Mouse (Mus musculus) intestine, embryonic 15.5 days (tissue): ENCODE results near the gene Usp31. TPM values are rescaled to one million over a fixed set of nuclear protein-coding genes. Genes with fewer than 3 reads are reported as not detected.

Experiments
- ATAC-seq: fragments of 200-750 bp; cut with Nextera tagmentation; 2 replicates; pipeline ENCODE4 v1.8.0; 2017; ENCODE audit warnings: moderate TSS enrichment, moderate library complexity
- H3K27ac ChIP-seq: fragments of 300-500 bp; sonication (generic); 2 replicates; pipeline ENCODE4 v1.5.1; 2015; ENCODE audit warnings: mild to moderate bottlenecking, inconsistent platforms
- H3K27me3 ChIP-seq: fragments of 300-500 bp; sonication (generic); replicated peaks from 2 replicates; pipeline ENCODE4 v1.6.1; 2015; ENCODE audit warnings: inconsistent platforms
- H3K36me3 ChIP-seq: fragments of 300-500 bp; sonication (generic); 2 replicates; pipeline ENCODE4 v1.6.1; 2015; ENCODE audit warnings: inconsistent platforms
- H3K4me1 ChIP-seq: fragments of 300-500 bp; sonication (generic); replicated peaks from 2 replicates; pipeline ENCODE4 v1.6.1; 2015; ENCODE audit warnings: inconsistent platforms
- H3K4me2 ChIP-seq: fragments of 300-500 bp; sonication (generic); replicated peaks from 2 replicates; pipeline ENCODE4 v1.6.1; 2015; ENCODE audit warnings: mild to moderate bottlenecking, inconsistent platforms
- H3K4me3 ChIP-seq: fragments of 300-500 bp; sonication (generic); replicated peaks from 2 replicates; pipeline ENCODE4 v1.5.1; 2015; ENCODE audit warnings: inconsistent platforms
- H3K9ac ChIP-seq: fragments of 300-500 bp; sonication (generic); 2 replicates; pipeline ENCODE4 v1.6.1; 2015; ENCODE audit warnings: inconsistent platforms
- H3K9me3 ChIP-seq: fragments of 300-500 bp; sonication (generic); 2 replicates; pipeline ENCODE4 v1.6.1; 2016; ENCODE audit warnings: inconsistent platforms
- WGBS: fragments of 180-500 bp; shearing (Covaris S2); methylation state at CpG from one replicate; pipeline ENCODE4 v1.1.7; 2015; 5-methylcytosine and 5-hydroxymethylcytosine counted together
- polyA plus RNA-seq: library from polyadenylated mRNA; unstranded; fragments of >200 nt; fragmentation: Nextera tagmentation; extraction: Ambion mirVana; gene quantifications from 2 replicates; pipeline ENCODE4 v1.2.1, GENCODE M21; 2015

The Usp31 gene
- polyA plus RNA-seq, 1 experiment from 2014 or later, result 1.6 TPM

GRCm38 (mm10) chr7:121700480-121700879 is 6.6 kb downstream of the Usp31 start:
- no peaks in the 10 kb centered on the region for H3K9me3 ChIP-seq
- no peak overlapping the region for H3K4me2 ChIP-seq
- 87% methylated on average over 3 of the region's 3 CpGs for WGBS
- H3K27me3 ChIP-seq, result no peaks in the 10 kb centered on the region
- no peak overlapping the region for H3K27ac ChIP-seq
- no peak for ATAC-seq
- no peaks in the 10 kb centered on the region; the same call in 1 of the 2 replicates for H3K4me1 ChIP-seq
- H3K36me3 ChIP-seq, result no peaks in the 10 kb centered on the region
- no peak overlapping the region for H3K9ac ChIP-seq
- no peak overlapping the region for H3K4me3 ChIP-seq

- Histone ChIP-seq H3K36me3 (no peaks in the 10 kb centered on the region), H3K4me1 (no peaks in the 10 kb centered on the region), H3K27ac (no peak overlapping the region), H3K4me3 (no peak overlapping the region), H3K27me3 (no peaks in the 10 kb centered on the region), H3K9me3 (no peaks in the 10 kb centered on the region), H3K9ac (no peak overlapping the region), H3K4me2 (no peak overlapping the region)
- no peak for ATAC-seq
Observed at GRCm38 (mm10) chr7:121699218-121699617, 7.8 kb downstream of the Usp31 start.

GRCm38 (mm10) chr7:121697574-121697973 is 9.5 kb downstream of the Usp31 start:
- no peak overlapping the region for H3K27ac ChIP-seq
- no peaks in the 10 kb centered on the region for H3K27me3 ChIP-seq
- H3K4me3 ChIP-seq, result no peak overlapping the region
- H3K36me3 ChIP-seq, result no peaks in the 10 kb centered on the region
- no peaks in the 10 kb centered on the region for H3K9me3 ChIP-seq
- WGBS, result 51% methylated on average over 1 of the region's 1 CpGs
- no peak for ATAC-seq
- H3K9ac ChIP-seq, result no peak overlapping the region
- no peak overlapping the region for H3K4me2 ChIP-seq
- no peaks in the 10 kb centered on the region for H3K4me1 ChIP-seq

- Histone ChIP-seq H3K36me3 (no peaks in the 10 kb centered on the region), H3K9me3 (no peaks in the 10 kb centered on the region), H3K27ac (no peak overlapping the region), H3K4me2 (no peak overlapping the region), H3K9ac (no peak overlapping the region), H3K4me1 (no peaks in the 10 kb centered on the region), H3K27me3 (no peaks in the 10 kb centered on the region), H3K4me3 (no peak overlapping the region)
- ATAC-seq, result no peak
Observed at GRCm38 (mm10) chr7:121697170-121697569, 9.9 kb downstream of the Usp31 start.

DNA sequence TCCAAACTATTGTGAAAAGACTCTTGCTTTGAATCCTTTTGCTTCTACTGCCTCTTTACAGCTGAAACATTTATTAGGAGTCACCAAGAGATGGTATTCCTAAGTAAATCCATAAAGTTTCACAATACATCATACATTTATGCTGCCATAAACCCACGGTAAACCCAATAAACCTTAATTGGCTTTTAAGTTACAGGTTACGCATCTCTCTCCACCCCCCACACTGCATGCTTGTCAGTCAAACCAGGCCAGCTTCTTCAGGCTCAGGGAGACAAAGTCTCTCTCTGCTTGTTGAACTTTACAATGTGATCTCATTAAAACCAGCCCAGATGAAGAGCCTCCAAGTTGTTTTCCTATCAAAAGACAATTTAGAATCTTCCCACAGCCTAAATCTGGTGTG is 15.2 kb downstream of the Usp31 start:
- Histone ChIP-seq H3K4me1 (no peaks in the 10 kb centered on the region), H3K9ac (no peak overlapping the region), H3K27ac (no peak overlapping the region), H3K27me3 (no peaks in the 10 kb centered on the region), H3K36me3 (no peaks in the 10 kb centered on the region), H3K9me3 (no peaks in the 10 kb centered on the region), H3K4me3 (no peak overlapping the region), H3K4me2 (no peak overlapping the region)
- ATAC-seq, result peak; percentile 77
- 58% methylated on average over 2 of the region's 2 CpGs for WGBS

DNA sequence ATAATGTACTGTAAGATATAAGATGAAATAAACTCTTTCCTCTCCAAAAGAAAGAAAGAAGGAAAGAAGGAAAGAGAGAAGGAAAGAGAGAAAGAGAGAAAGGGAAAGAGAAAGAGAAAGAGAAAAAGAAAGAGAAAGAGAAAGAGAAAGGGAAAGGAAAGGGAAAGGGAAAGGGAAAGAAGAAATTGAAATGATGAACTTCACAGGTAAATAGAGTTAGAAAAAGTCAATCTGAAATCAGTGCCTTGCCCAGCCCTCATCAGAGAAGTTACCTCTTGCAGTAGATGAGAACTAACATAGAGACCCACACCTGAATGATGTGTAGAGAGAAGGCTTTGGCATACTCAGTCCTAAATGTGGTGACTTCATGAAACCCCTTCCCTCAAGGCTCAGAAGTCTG is 17.7 kb downstream of the Usp31 start:
- Histone ChIP-seq H3K4me3 (no peak overlapping the region), H3K27me3 (no peaks in the 10 kb centered on the region), H3K36me3 (no peaks in the 10 kb centered on the region), H3K4me2 (no peak overlapping the region), H3K9me3 (no peaks in the 10 kb centered on the region), H3K4me1 (no peaks in the 10 kb centered on the region), H3K27ac (no peak overlapping the region), H3K9ac (no peak overlapping the region)
- no peak for ATAC-seq

DNA sequence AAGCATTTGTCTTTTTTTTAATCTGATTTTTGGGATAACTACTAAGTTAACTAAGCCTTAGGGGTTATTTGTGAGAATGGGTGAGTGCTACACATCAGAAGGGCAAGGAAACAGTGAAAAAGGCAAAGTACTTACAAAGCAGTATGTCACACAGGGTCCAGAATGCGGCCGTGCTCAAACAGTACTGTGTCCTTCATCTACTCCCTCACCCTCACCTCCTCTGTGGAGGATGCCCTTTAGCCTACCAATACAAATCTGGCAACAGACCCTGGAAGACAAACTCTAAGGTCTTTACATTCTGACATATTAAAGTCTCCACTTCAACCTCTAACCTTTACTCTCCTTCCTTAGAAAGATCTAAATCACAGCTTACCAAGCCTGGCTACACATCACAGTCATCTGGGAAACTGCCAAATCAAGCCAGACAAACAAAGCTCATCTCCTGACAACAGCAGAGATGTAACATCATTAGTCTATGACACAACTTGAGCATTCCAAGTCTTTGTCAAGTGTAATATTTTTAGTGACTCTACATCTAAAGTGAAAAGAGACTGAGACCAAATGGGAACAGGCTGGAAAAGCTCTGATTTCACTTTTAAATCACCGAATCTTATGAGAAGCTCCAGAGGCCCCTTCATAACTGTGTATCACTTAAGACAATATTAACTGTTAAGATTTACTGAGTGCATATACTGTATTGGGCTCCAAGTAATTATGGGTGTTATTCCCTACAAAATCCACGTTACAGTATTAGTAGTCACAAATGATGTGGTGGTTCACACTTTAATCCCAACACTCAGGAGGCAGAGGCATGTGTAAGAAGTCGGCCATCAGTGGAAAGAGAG is 21.7 kb downstream of the Usp31 start:
- Histone ChIP-seq H3K4me3 (no peak overlapping the region), H3K36me3 (no peaks in the 10 kb centered on the region), H3K9ac (no peak overlapping the region), H3K4me1 (no peaks in the 10 kb centered on the region), H3K27me3 (no peaks in the 10 kb centered on the region), H3K27ac (no peak overlapping the region), H3K9me3 (no peaks in the 10 kb centered on the region), H3K4me2 (no peak overlapping the region)
- WGBS, result 87% methylated on average over 5 of the region's 5 CpGs
- no peak for ATAC-seq

GRCm38 (mm10) chr7:121681191-121681590 is 25.9 kb downstream of the Usp31 start:
- no peak for ATAC-seq
- H3K4me2 ChIP-seq, result no peak overlapping the region
- no peaks in the 10 kb centered on the region for H3K4me1 ChIP-seq
- H3K36me3 ChIP-seq, result 0 out of 2 replicates have a peak, but pooled peaks cover 3% of the 10 kb centered on the region
- H3K27ac ChIP-seq, result no peak overlapping the region
- H3K9ac ChIP-seq, result no peak overlapping the region
- no peaks in the 10 kb centered on the region for H3K9me3 ChIP-seq
- no peak overlapping the region for H3K4me3 ChIP-seq
- H3K27me3 ChIP-seq, result no peaks in the 10 kb centered on the region

- no peaks in the 10 kb centered on the region for H3K9me3 ChIP-seq
- WGBS, result 54% methylated on average over 4 of the region's 4 CpGs
Observed at GRCm38 (mm10) chr7:121677105-121677753, 29.8 kb downstream of the Usp31 start.

GRCm38 (mm10) chr7:121660705-121661104 is 46.3 kb downstream of the Usp31 start:
- no peak overlapping the region for H3K4me3 ChIP-seq
- H3K27ac ChIP-seq, result no peak overlapping the region
- no peak overlapping the region for H3K4me2 ChIP-seq
- H3K9ac ChIP-seq, result no peak overlapping the region
- H3K4me1 ChIP-seq, result no peaks in the 10 kb centered on the region
- ATAC-seq, result no peak
- no peaks in the 10 kb centered on the region for H3K27me3 ChIP-seq
- 49% methylated on average over 1 of the region's 1 CpGs for WGBS
- H3K36me3 ChIP-seq, result peaks cover 4% of the 10 kb centered on the region; the same call in 1 of the 2 replicates
- no peaks in the 10 kb centered on the region for H3K9me3 ChIP-seq

More at GRCm38 (mm10) chr7:121677105-121677753, 29.8 kb downstream of the Usp31 start:
- Histone ChIP-seq H3K9ac (no peak overlapping the region), H3K4me1 (no peaks in the 10 kb centered on the region), H3K36me3 (peaks cover 5% of the 10 kb centered on the region; the same call in 1 of the 2 replicates), H3K27ac (no peak overlapping the region), H3K4me2 (no peak overlapping the region), H3K27me3 (no peaks in the 10 kb centered on the region), H3K4me3 (no peak overlapping the region)
- ATAC-seq, result no peak

DNA sequence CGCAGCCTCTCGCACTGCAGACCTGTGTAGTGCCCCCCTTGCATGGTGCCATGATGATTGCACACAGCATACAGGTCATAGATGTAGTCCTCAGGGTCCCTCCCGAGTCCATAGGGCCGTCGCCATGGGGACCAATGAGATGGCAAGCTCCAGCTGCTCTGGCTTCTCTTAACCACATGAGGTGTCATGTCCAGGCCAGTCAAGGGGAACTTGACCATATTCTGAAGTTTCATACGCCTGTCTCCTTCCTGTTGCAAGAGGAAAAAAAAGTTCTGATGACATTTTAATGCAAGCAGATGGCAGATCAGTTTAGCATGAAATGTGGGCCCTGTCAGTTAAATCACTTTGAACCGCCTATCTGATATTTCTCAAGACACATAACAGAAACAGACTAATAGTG is 48.2 kb downstream of the Usp31 start:
- no peak for ATAC-seq
- H3K27me3 ChIP-seq, result no peaks in the 10 kb centered on the region

GRCm38 (mm10) chr7:121654675-121655074 is 52.4 kb downstream of the Usp31 start:
- no peak for ATAC-seq
- no peak overlapping the region for H3K4me3 ChIP-seq
- 84% methylated on average over 2 of the region's 2 CpGs for WGBS

More for the DNA sequence above, 48.2 kb downstream of the Usp31 start:
- H3K9me3 ChIP-seq, result no peaks in the 10 kb centered on the region
- no peak overlapping the region for H3K27ac ChIP-seq
- H3K36me3 ChIP-seq, result peaks cover 4% of the 10 kb centered on the region; the same call in 1 of the 2 replicates
- H3K9ac ChIP-seq, result no peak overlapping the region
- no peaks in the 10 kb centered on the region for H3K4me1 ChIP-seq
- no peak overlapping the region for H3K4me2 ChIP-seq
- 88% methylated on average over 7 of the region's 7 CpGs for WGBS
- no peak overlapping the region for H3K4me3 ChIP-seq

DNA sequence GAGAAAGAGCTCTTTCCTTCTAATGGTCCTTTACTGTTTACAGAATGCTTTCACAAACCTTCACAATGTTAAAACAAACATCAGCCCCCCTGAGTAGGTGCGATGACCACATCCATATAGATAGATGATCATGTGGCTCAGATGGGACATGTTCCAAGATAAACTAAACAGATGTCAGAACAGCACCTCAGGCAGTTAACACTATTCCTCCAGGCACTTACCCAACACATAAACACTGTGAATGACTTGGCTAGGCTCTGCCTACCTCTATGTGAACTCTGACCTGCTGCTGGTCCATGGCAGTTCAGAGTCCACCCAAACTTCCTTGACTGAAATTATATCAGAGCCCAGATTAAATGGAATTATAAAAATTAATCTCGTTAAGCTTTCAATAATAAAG is 54.4 kb downstream of the Usp31 start:
- H3K27me3 ChIP-seq, result no peaks in the 10 kb centered on the region
- H3K4me2 ChIP-seq, result no peak overlapping the region
- H3K4me1 ChIP-seq, result no peaks in the 10 kb centered on the region
- H3K27ac ChIP-seq, result no peak overlapping the region
- no peak overlapping the region for H3K9ac ChIP-seq
- 62% methylated on average over 2 of the region's 2 CpGs for WGBS
- no peak overlapping the region for H3K4me3 ChIP-seq
- ATAC-seq, result no peak
- H3K9me3 ChIP-seq, result no peaks in the 10 kb centered on the region
- H3K36me3 ChIP-seq, result peaks cover 17% of the 10 kb centered on the region

More at GRCm38 (mm10) chr7:121654675-121655074, 52.4 kb downstream of the Usp31 start:
- H3K9me3 ChIP-seq, result no peaks in the 10 kb centered on the region
- no peak overlapping the region for H3K4me2 ChIP-seq
- H3K9ac ChIP-seq, result no peak overlapping the region
- no peaks in the 10 kb centered on the region for H3K4me1 ChIP-seq
- H3K27me3 ChIP-seq, result no peaks in the 10 kb centered on the region
- H3K27ac ChIP-seq, result no peak overlapping the region
- peaks cover 2% of the 10 kb centered on the region for H3K36me3 ChIP-seq
